Mouse (Mus musculus) testis, adult 2 months (tissue): ENCODE results near the gene Tnip2. TPM values are rescaled to one million over a fixed set of nuclear protein-coding genes. Genes with fewer than 3 reads are reported as not detected.

Experiments
- H3K27ac ChIP-seq: fragments of 200-500 bp; 2 replicates; pipeline ENCODE4 v1.5.1; 2012; ENCODE audit warnings: low read depth, low read length; ENCODE audit not compliant: control insufficient read depth, insufficient read depth
- H3K27me3 ChIP-seq: fragments of 200-500 bp; 2 replicates; pipeline ENCODE4 v1.6.1; 2012; ENCODE audit warnings: mild to moderate bottlenecking, low read length, moderate library complexity; ENCODE audit not compliant: control insufficient read depth, insufficient read depth
- H3K36me3 ChIP-seq: fragments of 200-500 bp; 2 replicates; pipeline ENCODE4 v1.6.1; 2012; ENCODE audit warnings: mild to moderate bottlenecking, low read length; ENCODE audit not compliant: control insufficient read depth, insufficient read depth
- H3K4me1 ChIP-seq: fragments of 200-500 bp; 2 replicates; pipeline ENCODE4 v1.6.1; 2012; ENCODE audit warnings: low read length; ENCODE audit not compliant: control insufficient read depth, insufficient read depth
- H3K4me3 ChIP-seq: fragments of 200-500 bp; 2 replicates; pipeline ENCODE4 v1.5.1; 2012; ENCODE audit warnings: low read depth, mild to moderate bottlenecking, low read length, moderate library complexity, mixed read lengths; ENCODE audit not compliant: control insufficient read depth
- CTCF ChIP-seq: fragments of 200-500 bp; IDR thresholded peaks from 2 replicates; pipeline ENCODE4 v1.5.1; 2012; ENCODE audit warnings: low read depth, mild to moderate bottlenecking, inconsistent platforms, low read length, moderate library complexity; ENCODE audit not compliant: control insufficient read depth, insufficient read depth, insufficient replicate concordance
- POLR2A ChIP-seq: fragments of 200-500 bp; IDR thresholded peaks from 2 replicates; pipeline ENCODE4 v1.6.1; 2012; ENCODE audit warnings: low read depth, mild to moderate bottlenecking, inconsistent platforms, low read length, moderate library complexity; ENCODE audit not compliant: control insufficient read depth
- polyA plus RNA-seq: library from polyadenylated mRNA; depleted of rRNA; stranded (reverse); fragments of >200 nt; gene quantifications from 2 replicates; pipeline ENCODE4 v1.2.3, GENCODE M21; 2012

Tnip2 gene
- polyA plus RNA-seq, 1 experiment: 5.8 TPM

GRCm38 (mm10) chr5:34502411-34502810 lies 11.4 kb downstream of the Tnip2 start:
- no peaks in the 10 kb centered on the region for H3K4me1 ChIP-seq
- H3K27ac ChIP-seq: no peak overlapping the region
- no peak overlapping the region for H3K4me3 ChIP-seq
- H3K36me3 ChIP-seq: no peaks in the 10 kb centered on the region
- H3K27me3 ChIP-seq: no peaks in the 10 kb centered on the region
- TF ChIP-seq CTCF (no peak), POLR2A (no peak)

- H3K27me3 ChIP-seq: no peaks in the 10 kb centered on the region
- no peak overlapping the region for H3K4me3 ChIP-seq
- TF ChIP-seq POLR2A (no peak), CTCF (no peak)
- H3K36me3 ChIP-seq: no peaks in the 10 kb centered on the region
- H3K27ac ChIP-seq: no peak overlapping the region
- H3K4me1 ChIP-seq: no peaks in the 10 kb centered on the region
Measured at GRCm38 (mm10) chr5:34501588-34501987, 12.2 kb downstream of the Tnip2 start.

GRCm38 (mm10) chr5:34500886-34501285 lies 12.9 kb downstream of the Tnip2 start:
- Histone ChIP-seq H3K36me3 (no peaks in the 10 kb centered on the region), H3K27ac (no peak overlapping the region), H3K4me1 (no peaks in the 10 kb centered on the region), H3K4me3 (no peak overlapping the region), H3K27me3 (no peaks in the 10 kb centered on the region)
- no peak for TF ChIP-seq POLR2A
- TF ChIP-seq CTCF: no peak

GRCm38 (mm10) chr5:34496745-34497144 lies 17.0 kb downstream of the Tnip2 start:
- no peaks in the 10 kb centered on the region for H3K4me1 ChIP-seq
- H3K36me3 ChIP-seq: no peaks in the 10 kb centered on the region
- H3K27ac ChIP-seq: no peak overlapping the region
- no peak overlapping the region for H3K4me3 ChIP-seq
- no peaks in the 10 kb centered on the region for H3K27me3 ChIP-seq
- TF ChIP-seq CTCF: no peak

- no peak for TF ChIP-seq POLR2A
- no peak for TF ChIP-seq CTCF
- Histone ChIP-seq H3K27ac (no peak overlapping the region), H3K36me3 (no peaks in the 10 kb centered on the region), H3K4me1 (no peaks in the 10 kb centered on the region), H3K27me3 (no peaks in the 10 kb centered on the region), H3K4me3 (no peak overlapping the region)
Measured at GRCm38 (mm10) chr5:34489418-34489787, 24.4 kb downstream of the Tnip2 start.

- TF ChIP-seq POLR2A: no peak
- no peak for TF ChIP-seq CTCF
Measured at GRCm38 (mm10) chr5:34488741-34489417, 24.9 kb downstream of the Tnip2 start.

GRCm38 (mm10) chr5:34487320-34488090 lies 26.3 kb downstream of the Tnip2 start:
- Histone ChIP-seq H3K27ac (no peak overlapping the region), H3K4me3 (no peak overlapping the region), H3K27me3 (no peaks in the 10 kb centered on the region), H3K36me3 (no peaks in the 10 kb centered on the region), H3K4me1 (no peaks in the 10 kb centered on the region)
- TF ChIP-seq CTCF (no peak), POLR2A (no peak)

More at GRCm38 (mm10) chr5:34488741-34489417, 24.9 kb downstream of the Tnip2 start:
- H3K27me3 ChIP-seq: no peaks in the 10 kb centered on the region
- no peaks in the 10 kb centered on the region for H3K4me1 ChIP-seq
- H3K27ac ChIP-seq: no peak overlapping the region
- no peak overlapping the region for H3K4me3 ChIP-seq
- no peaks in the 10 kb centered on the region for H3K36me3 ChIP-seq

GRCm38 (mm10) chr5:34485731-34486130 lies 28.1 kb downstream of the Tnip2 start:
- no peak overlapping the region for H3K27ac ChIP-seq
- no peaks in the 10 kb centered on the region for H3K27me3 ChIP-seq
- no peaks in the 10 kb centered on the region for H3K4me1 ChIP-seq
- H3K36me3 ChIP-seq: no peaks in the 10 kb centered on the region
- no peak overlapping the region for H3K4me3 ChIP-seq
- TF ChIP-seq POLR2A (no peak), CTCF (no peak)
